Mouse (Mus musculus): Measurements from ENCODE around the gene Slc22a18. TPM values are rescaled to one million over a fixed set of nuclear protein-coding genes. Genes with fewer than 3 reads are reported as not detected.

The Slc22a18 gene
- total RNA-seq, 2 experiments from 2014 or later, result 0.29 to 0.54 TPM

- peak; percentile 58 to 75 for DNase-seq (ENCODE audit: low spot score in 2 of 2)
- Histone ChIP-seq H3K27ac (no peak overlapping the region), H3K4me3 (no peak overlapping the region)
- peak; percentile 98 for TF ChIP-seq CTCF (conservative IDR thresholded peaks at IDR 0.05)
Observed at GRCm38 (mm10) chr7:143469946-143470345, 3.6 kb upstream of the Slc22a18 start.

GRCm38 (mm10) chr7:143474811-143475210 lies 1.3 kb downstream of the Slc22a18 start:
- no peak for DNase-seq (ENCODE audit: low spot score in 2 of 2)
- H3K4me3 ChIP-seq, result no peak overlapping the region
- no peak overlapping the region for H3K27ac ChIP-seq
- no peak for TF ChIP-seq CTCF (conservative IDR thresholded peaks at IDR 0.05)

GRCm38 (mm10) chr7:143475876-143476275 lies 2.3 kb downstream of the Slc22a18 start:
- no peak for DNase-seq (ENCODE audit: low spot score in 2 of 2)
- Histone ChIP-seq H3K27ac (no peak overlapping the region), H3K4me3 (no peak overlapping the region)
- no peak for TF ChIP-seq CTCF (conservative IDR thresholded peaks at IDR 0.05)

- H3K27ac ChIP-seq, result no peak overlapping the region
Observed at GRCm38 (mm10) chr7:143476702-143477335, 3.3 kb downstream of the Slc22a18 start.

GRCm38 (mm10) chr7:143477800-143478199 lies 4.3 kb downstream of the Slc22a18 start:
- no peak for DNase-seq (ENCODE audit: low spot score in 2 of 2)
- no peak overlapping the region for H3K4me3 ChIP-seq
- TF ChIP-seq CTCF (conservative IDR thresholded peaks at IDR 0.05), result no peak
- H3K27ac ChIP-seq, result no peak overlapping the region

More at GRCm38 (mm10) chr7:143476702-143477335, 3.3 kb downstream of the Slc22a18 start:
- no peak for DNase-seq (ENCODE audit: low spot score in 2 of 2)
- peak; percentile 55 for TF ChIP-seq CTCF (conservative IDR thresholded peaks at IDR 0.05)
- no peak overlapping the region for H3K4me3 ChIP-seq

- peak in 1 of 2 experiments; percentile 72 for DNase-seq (ENCODE audit: low spot score in 2 of 2)
- TF ChIP-seq CTCF (conservative IDR thresholded peaks at IDR 0.05), result peak; percentile 90
- no peak overlapping the region for H3K27ac ChIP-seq
- no peak overlapping the region for H3K4me3 ChIP-seq
Observed at GRCm38 (mm10) chr7:143480498-143480897, 7.0 kb downstream of the Slc22a18 start.

GRCm38 (mm10) chr7:143481806-143482387 lies 8.4 kb downstream of the Slc22a18 start:
- H3K27ac ChIP-seq, result no peak overlapping the region
- no peak for TF ChIP-seq CTCF (conservative IDR thresholded peaks at IDR 0.05)

GRCm38 (mm10) chr7:143482541-143482940 lies 9.0 kb downstream of the Slc22a18 start:
- Histone ChIP-seq H3K4me3 (no peak overlapping the region), H3K27ac (no peak overlapping the region)
- no peak for TF ChIP-seq CTCF (conservative IDR thresholded peaks at IDR 0.05)
- no peak for DNase-seq (ENCODE audit: low spot score in 2 of 2)

More at GRCm38 (mm10) chr7:143481806-143482387, 8.4 kb downstream of the Slc22a18 start:
- no peak for DNase-seq (ENCODE audit: low spot score in 2 of 2)
- H3K4me3 ChIP-seq, result no peak overlapping the region

GRCm38 (mm10) chr7:143489735-143490134 lies 16.2 kb downstream of the Slc22a18 start:
- no peak for DNase-seq (ENCODE audit: low spot score in 2 of 2)
- H3K27ac ChIP-seq, result no peak overlapping the region
- H3K4me3 ChIP-seq, result no peak overlapping the region
- no peak for TF ChIP-seq CTCF (conservative IDR thresholded peaks at IDR 0.05)

- Histone ChIP-seq H3K4me3 (no peak overlapping the region), H3K27ac (no peak overlapping the region)
- TF ChIP-seq CTCF (conservative IDR thresholded peaks at IDR 0.05), result no peak
- DNase-seq (ENCODE audit: low spot score in 2 of 2), result no peak
Observed at GRCm38 (mm10) chr7:143493616-143494126, 20.1 kb downstream of the Slc22a18 start.

- Histone ChIP-seq H3K27ac (no peak overlapping the region), H3K4me3 (no peak overlapping the region)
- no peak for TF ChIP-seq CTCF (conservative IDR thresholded peaks at IDR 0.05)
- DNase-seq (ENCODE audit: low spot score in 2 of 2), result no peak
Observed at GRCm38 (mm10) chr7:143495104-143495961, 21.8 kb downstream of the Slc22a18 start.

GRCm38 (mm10) chr7:143498584-143498983 lies 25.0 kb downstream of the Slc22a18 start:
- no peak for DNase-seq (ENCODE audit: low spot score in 2 of 2)
- Histone ChIP-seq H3K4me3 (no peak overlapping the region), H3K27ac (no peak overlapping the region)
- no peak for TF ChIP-seq CTCF (conservative IDR thresholded peaks at IDR 0.05)

GRCm38 (mm10) chr7:143500912-143501311 lies 27.4 kb downstream of the Slc22a18 start:
- Histone ChIP-seq H3K4me3 (no peak overlapping the region), H3K27ac (no peak overlapping the region)
- no peak for DNase-seq (ENCODE audit: low spot score in 2 of 2)
- no peak for TF ChIP-seq CTCF (conservative IDR thresholded peaks at IDR 0.05)
